Mouse (Mus musculus) forebrain, embryonic 11.5 days (tissue): Measurements from ENCODE around the gene Unc50. TPM values are rescaled to one million over a fixed set of nuclear protein-coding genes. Genes with fewer than 3 reads are reported as not detected.

Experiments used
- ATAC-seq: fragments of 200-750 bp; cut with Nextera tagmentation; replicated peaks from 2 replicates; pipeline ENCODE4 v1.8.0; 2017; ENCODE audit warnings: moderate TSS enrichment; ENCODE audit not compliant: low FRiP score
- DNase-seq: peaks from one replicate; pipeline ENCODE4 v3.0.0-alpha.2; 2017; ENCODE audit warnings: low spot score
- H3K27ac ChIP-seq: fragments of 300-500 bp; sonication (generic); 2 replicates; pipeline ENCODE4 v1.5.1; 2014; ENCODE audit warnings: low read depth, low read length
- H3K27me3 ChIP-seq: fragments of 300-500 bp; sonication (generic); 2 replicates; pipeline ENCODE4 v1.6.1; 2014; ENCODE audit warnings: mild to moderate bottlenecking, low read length, mixed read lengths; ENCODE audit not compliant: control insufficient read depth, insufficient read depth
- H3K36me3 ChIP-seq: fragments of 300-500 bp; sonication (generic); 2 replicates; pipeline ENCODE4 v1.6.1; 2014; ENCODE audit warnings: mild to moderate bottlenecking, low read length, moderate library complexity, mixed read lengths; ENCODE audit not compliant: control insufficient read depth, insufficient read depth
- H3K4me1 ChIP-seq: fragments of 300-500 bp; sonication (generic); replicated peaks from 2 replicates; pipeline ENCODE4 v1.6.1; 2014; ENCODE audit warnings: low read length, mixed read lengths; ENCODE audit not compliant: control insufficient read depth, insufficient read depth
- H3K4me2 ChIP-seq: fragments of 300-500 bp; sonication (generic); 2 replicates; pipeline ENCODE4 v1.6.1; 2014; ENCODE audit warnings: low read depth, mild to moderate bottlenecking, low read length, moderate library complexity, mixed read lengths; ENCODE audit not compliant: severe bottlenecking
- H3K4me3 ChIP-seq: fragments of 300-500 bp; sonication (generic); 2 replicates; pipeline ENCODE4 v1.5.1; 2014; ENCODE audit warnings: low read depth, low read length
- H3K9ac ChIP-seq: fragments of 300-500 bp; sonication (generic); 2 replicates; pipeline ENCODE4 v1.6.1; 2014; ENCODE audit warnings: low read length
- H3K9me3 ChIP-seq: fragments of 300-500 bp; sonication (generic); 2 replicates; pipeline ENCODE4 v1.6.1; 2016; ENCODE audit warnings: low read length, mixed read lengths; ENCODE audit not compliant: control insufficient read depth
- WGBS: fragments of 180-500 bp; shearing (Covaris S2); extraction: QIAGEN DNeasy Blood & Tissue Kit; methylation state at CpG from one replicate; pipeline ENCODE4 v1.1.7; 2014; 5-methylcytosine and 5-hydroxymethylcytosine counted together
- polyA plus RNA-seq: library from polyadenylated mRNA; unstranded; fragments of >200 nt; fragmentation: Nextera tagmentation; extraction: Ambion mirVana; gene quantifications from 2 replicates; pipeline ENCODE4 v1.2.1, GENCODE M21; 2014

The Unc50 gene
- polyA plus RNA-seq, 1 experiment from 2014 or later, result 115 TPM

DNA sequence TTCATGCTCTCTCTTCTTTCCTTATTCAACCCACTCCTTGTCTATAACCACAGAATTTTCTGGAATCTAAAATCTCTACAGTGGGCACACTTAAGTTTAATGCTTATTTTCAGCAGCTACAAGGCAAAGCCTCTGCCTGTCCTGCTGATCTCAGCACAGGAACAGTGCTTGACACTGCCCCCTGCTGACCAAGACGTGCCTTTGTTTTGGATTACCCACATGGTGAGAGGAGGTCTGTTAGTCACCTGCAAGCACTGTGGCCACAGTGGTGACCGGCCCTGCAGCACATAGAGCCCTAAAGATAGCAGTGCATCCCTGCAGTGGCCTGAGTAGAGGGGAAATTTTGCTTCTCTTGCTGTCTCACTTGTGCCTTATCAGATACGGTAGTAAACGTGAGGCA, 28.3 kb upstream of the Unc50 start:
- Histone ChIP-seq H3K4me2 (no peak overlapping the region), H3K9me3 (no peaks in the 10 kb centered on the region), H3K36me3 (no peaks in the 10 kb centered on the region), H3K27me3 (no peaks in the 10 kb centered on the region), H3K4me1 (no peaks in the 10 kb centered on the region), H3K4me3 (no peak overlapping the region), H3K27ac (no peak overlapping the region), H3K9ac (no peak overlapping the region)
- ATAC-seq, result no peak
- DNase-seq, result peak; percentile 75
- 61% methylated on average over 4 of the region's 4 CpGs for WGBS

DNA sequence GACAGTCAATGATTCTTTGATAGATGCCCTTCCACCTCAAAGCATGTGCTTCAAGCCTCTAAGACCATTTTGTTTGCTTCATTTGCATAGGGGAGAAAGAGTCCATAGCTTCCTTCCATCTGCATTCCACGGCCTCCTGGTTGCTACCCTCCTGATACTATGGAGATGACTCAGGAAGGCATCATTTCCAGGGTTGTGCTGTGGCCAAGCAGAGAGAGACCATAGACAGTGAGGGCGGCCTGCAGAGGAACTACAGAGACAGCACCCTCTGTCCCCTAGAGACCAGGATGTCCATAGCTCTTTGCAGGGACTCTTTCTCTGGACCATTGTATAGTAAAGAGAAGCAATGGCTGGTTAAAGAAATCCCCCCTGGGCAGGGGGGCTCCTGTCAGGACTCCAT, 24.8 kb upstream of the Unc50 start:
- no peaks in the 10 kb centered on the region for H3K36me3 ChIP-seq
- WGBS, result 79% methylated on average over 2 of the region's 2 CpGs
- DNase-seq (no peak), ATAC-seq (no peak)
- H3K4me1 ChIP-seq, result no peaks in the 10 kb centered on the region
- H3K4me2 ChIP-seq, result no peak overlapping the region
- H3K9me3 ChIP-seq, result no peaks in the 10 kb centered on the region
- no peak overlapping the region for H3K9ac ChIP-seq
- H3K27ac ChIP-seq, result no peak overlapping the region
- no peaks in the 10 kb centered on the region for H3K27me3 ChIP-seq
- H3K4me3 ChIP-seq, result no peak overlapping the region

DNA sequence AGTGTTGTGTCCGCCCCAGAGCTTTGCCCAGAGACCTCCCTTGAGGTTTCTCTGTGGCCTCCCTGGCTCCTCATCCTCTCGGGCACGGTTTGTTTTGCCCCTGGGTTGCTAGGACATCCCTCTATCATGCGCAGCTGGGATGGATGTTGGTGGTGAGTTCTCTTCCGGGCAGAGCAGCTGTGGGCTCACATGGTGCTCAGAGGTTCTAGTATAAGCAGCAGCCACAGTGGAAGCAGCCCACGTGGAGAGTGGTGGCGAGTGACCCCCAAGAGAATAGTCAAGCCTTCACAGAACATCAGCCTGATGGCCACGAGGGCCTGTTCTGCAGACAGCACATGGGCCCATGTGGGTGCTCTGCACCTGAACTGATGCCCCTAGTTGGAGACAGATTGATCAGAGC, 22.7 kb upstream of the Unc50 start:
- Histone ChIP-seq H3K36me3 (no peaks in the 10 kb centered on the region), H3K4me1 (no peaks in the 10 kb centered on the region), H3K9me3 (no peaks in the 10 kb centered on the region), H3K27me3 (no peaks in the 10 kb centered on the region), H3K9ac (no peak overlapping the region), H3K4me3 (no peak overlapping the region), H3K4me2 (no peak overlapping the region), H3K27ac (no peak overlapping the region)
- DNase-seq, result no peak
- 87% methylated on average over 8 of the region's 8 CpGs for WGBS
- no peak for ATAC-seq

DNA sequence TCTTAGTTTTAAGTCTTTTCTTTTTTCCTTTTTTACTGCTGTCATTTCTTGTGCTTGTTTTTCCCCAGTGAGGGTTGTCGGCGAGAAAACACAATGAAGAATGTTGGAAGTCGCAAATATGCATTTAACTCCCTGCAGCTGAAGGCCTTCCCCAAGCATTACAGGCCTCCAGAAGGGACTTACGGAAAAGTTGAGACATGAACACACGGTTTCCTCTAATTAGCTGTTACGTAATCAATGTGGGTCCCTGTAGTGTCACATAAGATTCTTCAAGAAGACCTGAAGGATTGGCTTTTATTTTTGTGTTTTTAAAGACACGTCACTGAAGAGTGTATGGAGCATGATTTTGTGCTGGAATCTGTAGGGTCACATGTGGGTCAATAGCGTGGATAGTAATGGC, 21.9 kb upstream of the Unc50 start:
- no peak overlapping the region for H3K27ac ChIP-seq
- no peaks in the 10 kb centered on the region for H3K9me3 ChIP-seq
- ATAC-seq (no peak), DNase-seq (no peak)
- no peaks in the 10 kb centered on the region for H3K4me1 ChIP-seq
- no peak overlapping the region for H3K4me3 ChIP-seq
- H3K4me2 ChIP-seq, result no peak overlapping the region
- WGBS, result 90% methylated on average over 8 of the region's 8 CpGs
- H3K36me3 ChIP-seq, result no peaks in the 10 kb centered on the region
- H3K27me3 ChIP-seq, result no peaks in the 10 kb centered on the region
- H3K9ac ChIP-seq, result no peak overlapping the region

DNA sequence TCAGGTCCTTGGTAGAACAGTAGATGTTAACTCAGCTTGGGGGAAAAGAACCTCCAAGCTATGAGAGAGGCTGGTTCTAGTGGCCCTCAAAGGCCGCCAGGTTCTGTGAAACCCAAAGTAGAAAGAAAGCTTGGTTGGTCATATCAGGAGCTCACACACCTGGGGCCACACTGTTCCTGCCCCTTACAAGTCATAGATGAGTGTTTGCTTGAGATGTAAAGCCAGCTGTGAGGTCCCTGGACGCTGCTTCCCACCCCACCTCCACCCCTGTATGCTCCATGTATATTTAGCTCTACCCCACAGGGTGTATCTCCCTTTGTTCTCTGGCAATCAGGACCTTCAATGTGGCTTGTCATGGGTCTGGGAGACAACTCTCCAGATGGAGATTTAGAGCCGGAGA, 21.3 kb upstream of the Unc50 start:
- no peak for ATAC-seq
- no peak for DNase-seq
- no peaks in the 10 kb centered on the region for H3K4me1 ChIP-seq
- no peak overlapping the region for H3K27ac ChIP-seq
- no peak overlapping the region for H3K4me3 ChIP-seq
- H3K27me3 ChIP-seq, result no peaks in the 10 kb centered on the region
- no peak overlapping the region for H3K9ac ChIP-seq
- 83% methylated on average over 3 of the region's 3 CpGs for WGBS
- H3K36me3 ChIP-seq, result no peaks in the 10 kb centered on the region
- H3K4me2 ChIP-seq, result no peak overlapping the region
- no peaks in the 10 kb centered on the region for H3K9me3 ChIP-seq

DNA sequence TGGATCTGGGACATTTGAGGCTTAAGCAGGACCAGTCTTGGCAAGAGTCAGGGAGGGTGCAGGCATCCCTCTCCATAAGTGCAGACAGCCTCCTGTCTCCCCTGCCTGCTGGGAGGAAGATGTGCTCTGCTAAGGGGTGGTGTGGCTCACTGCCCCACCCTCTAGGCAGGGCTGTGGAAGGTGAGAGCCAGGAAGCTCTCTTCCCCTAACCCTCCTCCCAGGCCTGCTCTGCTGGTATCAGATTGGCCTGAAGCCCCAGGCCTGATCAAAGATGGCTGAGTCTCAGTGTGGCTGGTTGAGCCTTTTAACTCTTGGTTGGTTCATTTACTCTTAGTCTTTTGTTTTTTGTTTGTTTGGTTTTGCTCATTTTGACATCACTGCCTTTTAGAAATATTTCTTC, 20.3 kb upstream of the Unc50 start:
- no peak overlapping the region for H3K4me3 ChIP-seq

DNA sequence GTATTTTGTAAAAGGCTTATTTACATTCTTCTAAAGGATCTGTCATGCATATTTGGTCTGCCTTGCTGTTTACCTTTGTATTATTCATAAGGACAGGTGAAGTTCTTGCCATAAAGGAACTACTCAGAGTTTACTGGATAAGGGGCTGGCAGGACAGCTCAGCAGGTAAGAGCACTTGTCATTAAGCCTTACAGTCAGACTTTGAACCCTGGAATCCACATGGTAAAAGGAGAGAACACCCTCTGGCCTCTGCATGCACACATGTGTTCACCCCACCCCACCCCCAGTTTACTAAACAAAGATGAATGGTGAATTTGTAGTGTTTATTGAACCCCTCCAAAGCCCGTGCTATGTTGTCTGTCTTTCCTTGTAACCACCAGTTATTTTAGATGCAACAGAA, 14.5 kb upstream of the Unc50 start:
- Histone ChIP-seq H3K4me2 (no peak overlapping the region), H3K36me3 (peaks cover 6% of the 10 kb centered on the region; the same call in 1 of the 2 replicates), H3K27ac (no peak overlapping the region), H3K9me3 (no peaks in the 10 kb centered on the region), H3K9ac (no peak overlapping the region), H3K4me1 (no peaks in the 10 kb centered on the region), H3K4me3 (no peak overlapping the region), H3K27me3 (no peaks in the 10 kb centered on the region)
- WGBS, result 84% methylated on average over 1 of the region's 1 CpGs
- ATAC-seq (no peak), DNase-seq (no peak)

More for the DNA sequence above, 20.3 kb upstream of the Unc50 start:
- H3K4me1 ChIP-seq, result no peaks in the 10 kb centered on the region
- H3K9ac ChIP-seq, result no peak overlapping the region
- DNase-seq, result no peak
- no peaks in the 10 kb centered on the region for H3K9me3 ChIP-seq
- no peak for ATAC-seq
- H3K4me2 ChIP-seq, result no peak overlapping the region
- no peak overlapping the region for H3K27ac ChIP-seq
- no peaks in the 10 kb centered on the region for H3K36me3 ChIP-seq
- no peaks in the 10 kb centered on the region for H3K27me3 ChIP-seq

DNA sequence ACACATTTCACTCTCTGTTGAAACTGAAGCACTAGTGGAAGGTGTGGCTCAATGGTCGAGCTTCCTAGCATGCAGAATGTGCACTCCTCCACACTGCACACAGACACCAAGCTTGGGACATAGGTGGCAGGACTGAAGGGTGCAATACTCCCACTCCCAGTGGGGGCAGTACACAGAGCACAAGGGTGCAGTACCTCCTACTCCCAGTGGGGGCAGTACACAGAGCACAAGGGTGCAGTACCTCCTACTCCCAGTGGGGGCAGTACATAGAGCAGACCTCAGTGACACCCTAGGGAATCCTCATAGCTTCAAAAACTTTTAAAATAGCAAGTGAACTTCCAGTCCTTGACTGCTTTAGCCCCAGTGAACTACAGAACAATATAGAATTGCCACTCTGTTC, 10.5 kb upstream of the Unc50 start:
- Histone ChIP-seq H3K27me3 (no peaks in the 10 kb centered on the region), H3K9ac (no peak overlapping the region), H3K4me1 (no peaks in the 10 kb centered on the region), H3K4me3 (no peak overlapping the region), H3K36me3 (peaks cover 7% of the 10 kb centered on the region; the same call in 1 of the 2 replicates), H3K9me3 (peaks cover 2% of the 10 kb centered on the region; the same call in 1 of the 2 replicates), H3K4me2 (no peak overlapping the region), H3K27ac (no peak overlapping the region)
- ATAC-seq (no peak), DNase-seq (no peak)
- WGBS, result 94% methylated on average over 1 of the region's 1 CpGs

DNA sequence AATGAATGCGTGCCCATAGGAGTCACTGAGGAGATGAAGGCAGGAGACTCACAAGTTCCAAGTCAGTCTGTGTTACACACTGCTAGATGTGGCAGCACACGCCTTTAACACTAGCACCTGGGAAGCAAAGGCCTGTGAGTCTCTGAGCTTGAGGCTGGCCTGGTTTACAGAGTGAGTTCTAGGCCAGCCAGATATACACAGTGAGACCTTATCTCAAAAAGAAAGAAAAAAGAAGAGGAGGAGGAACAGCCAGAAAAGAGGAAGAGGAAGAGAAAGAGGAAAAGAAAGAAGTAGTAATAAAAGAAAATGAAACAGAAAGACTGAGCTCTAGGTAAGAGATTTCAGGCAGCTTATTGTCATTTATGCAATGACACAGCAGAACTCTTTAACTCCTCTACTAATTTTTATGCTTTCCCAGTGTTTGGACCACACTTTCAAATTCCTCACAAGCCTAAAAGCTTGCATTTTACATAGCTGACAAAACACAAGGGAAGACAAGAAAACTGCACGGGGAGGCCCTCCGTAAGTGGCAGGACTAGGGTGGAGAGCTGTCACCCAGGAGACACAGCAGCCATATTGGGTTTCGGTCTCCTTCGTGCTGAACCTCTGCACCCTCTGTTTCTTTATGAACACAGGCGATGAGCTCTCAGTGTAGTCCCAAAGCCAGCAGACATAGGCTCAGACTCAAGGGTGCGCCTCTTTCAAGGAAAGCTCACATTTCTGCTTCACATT, 2.6 kb upstream of the Unc50 start:
- 97% methylated on average over 8 of the region's 8 CpGs for WGBS
- no peak overlapping the region for H3K9ac ChIP-seq
- H3K36me3 ChIP-seq, result no peaks in the 10 kb centered on the region
- H3K27me3 ChIP-seq, result no peaks in the 10 kb centered on the region
- H3K27ac ChIP-seq, result no peak overlapping the region
- no peak overlapping the region for H3K4me2 ChIP-seq
- H3K4me3 ChIP-seq, result no peak overlapping the region
- DNase-seq, result no peak
- H3K4me1 ChIP-seq, result peaks cover 7% of the 10 kb centered on the region; the same call in 1 of the 2 replicates
- ATAC-seq, result no peak
- peaks cover 2% of the 10 kb centered on the region; the same call in 1 of the 2 replicates for H3K9me3 ChIP-seq
